Mouse (Mus musculus): Measurements from ENCODE around the gene Tmem178b.

The Tmem178b gene

DNA sequence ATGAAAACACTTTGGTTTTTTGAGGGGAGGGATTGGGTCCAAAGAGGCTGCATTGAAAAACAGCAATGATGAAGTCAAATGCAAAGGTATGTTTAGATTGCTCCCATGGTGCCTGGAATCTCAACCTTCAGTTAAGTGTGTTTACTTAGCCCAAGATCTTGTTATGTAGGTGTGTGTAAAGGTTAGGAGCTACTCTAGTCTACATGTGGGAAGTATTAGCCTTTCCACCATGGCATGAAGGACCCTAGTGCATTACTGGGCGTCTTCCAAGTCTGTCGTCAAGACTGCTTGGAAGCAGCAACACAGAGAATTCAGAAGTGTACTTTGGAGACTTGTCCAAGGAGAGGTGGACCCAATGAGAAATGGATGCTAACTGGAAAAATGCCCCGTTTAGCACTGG is 205.3 kb downstream of the Tmem178b start:
- no peak for DNase-seq (ENCODE audit: inconsistent ontology term)

DNA sequence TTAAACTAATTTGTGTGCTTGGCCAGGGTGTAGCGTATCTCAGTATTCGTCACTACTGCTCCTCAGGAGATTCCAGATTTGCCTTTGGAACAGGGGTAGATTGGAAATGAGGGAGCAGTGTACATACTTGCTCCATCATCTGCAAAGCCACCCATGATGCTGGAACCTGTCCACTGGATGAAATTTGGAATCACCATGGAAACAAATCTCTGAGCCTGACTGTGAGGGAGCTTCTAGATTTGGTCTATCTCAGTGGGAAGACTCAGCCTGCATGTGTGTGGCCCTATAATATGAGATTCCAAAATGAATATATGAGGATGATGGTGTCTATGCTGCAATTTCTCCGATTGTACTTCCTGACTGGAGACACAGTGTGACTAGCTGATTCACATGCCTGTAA is 210.7 kb downstream of the Tmem178b start:
- DNase-seq (ENCODE audit: inconsistent ontology term): no peak

DNA sequence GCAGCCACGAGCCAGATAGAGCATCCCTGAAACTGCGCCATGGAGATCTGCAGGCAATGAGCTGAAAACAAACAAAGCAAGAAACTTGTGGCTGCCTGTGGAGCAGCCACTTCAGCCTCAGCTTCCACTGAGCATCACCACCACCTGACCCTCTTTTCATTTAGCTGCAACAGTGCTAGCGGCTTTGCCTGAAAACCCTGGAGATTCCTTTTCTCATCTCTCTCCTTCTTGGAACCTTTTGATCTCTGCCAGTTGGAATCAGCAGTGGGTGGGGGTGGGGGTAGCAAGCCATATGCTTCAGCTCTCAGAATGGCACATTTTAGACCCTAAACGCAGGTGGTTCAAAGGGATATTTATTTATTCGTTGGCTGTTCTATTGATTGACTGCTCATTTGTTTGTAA is 218.2 kb downstream of the Tmem178b start:
- DNase-seq (ENCODE audit: inconsistent ontology term): no peak

DNA sequence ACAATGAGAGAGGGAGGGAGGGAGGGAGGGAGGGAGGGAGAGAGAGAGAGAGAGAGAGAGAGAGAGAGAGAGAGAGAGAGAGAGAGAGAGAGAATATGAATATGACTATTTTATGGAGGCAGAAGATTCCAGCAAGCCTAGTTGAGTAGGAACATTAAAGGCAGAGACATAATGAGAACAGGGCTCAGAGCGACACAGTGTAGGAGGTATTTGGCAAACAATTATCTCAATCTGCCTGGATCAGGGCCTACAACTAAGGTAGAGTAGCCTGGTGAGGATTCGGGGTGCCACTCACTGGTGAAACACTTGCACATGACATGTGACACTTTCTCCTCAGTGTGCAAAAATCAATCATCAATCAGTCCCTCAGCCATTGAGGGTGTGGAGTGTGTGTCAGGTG is 225.4 kb downstream of the Tmem178b start:
- DNase-seq (ENCODE audit: inconsistent ontology term): no peak

DNA sequence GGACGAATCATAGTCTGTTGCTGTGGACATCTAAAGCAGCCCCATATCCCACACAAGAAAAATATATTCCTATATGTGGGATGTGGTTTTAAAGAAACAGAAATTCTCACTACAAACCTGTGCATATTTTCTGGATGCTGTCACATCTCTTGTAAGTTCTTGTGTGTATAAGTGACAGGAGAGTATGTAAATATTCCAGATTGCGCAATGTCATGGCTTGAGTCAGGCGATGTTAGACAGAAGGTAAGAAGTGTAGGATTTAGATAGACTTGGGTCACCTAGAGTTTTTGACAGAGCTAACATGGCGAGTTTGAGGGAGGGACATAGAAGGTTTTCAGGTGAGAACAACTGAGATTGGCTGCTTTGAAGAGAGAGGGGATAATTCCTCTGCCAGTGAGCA is 228.7 kb downstream of the Tmem178b start:
- DNase-seq (ENCODE audit: inconsistent ontology term): no peak

DNA sequence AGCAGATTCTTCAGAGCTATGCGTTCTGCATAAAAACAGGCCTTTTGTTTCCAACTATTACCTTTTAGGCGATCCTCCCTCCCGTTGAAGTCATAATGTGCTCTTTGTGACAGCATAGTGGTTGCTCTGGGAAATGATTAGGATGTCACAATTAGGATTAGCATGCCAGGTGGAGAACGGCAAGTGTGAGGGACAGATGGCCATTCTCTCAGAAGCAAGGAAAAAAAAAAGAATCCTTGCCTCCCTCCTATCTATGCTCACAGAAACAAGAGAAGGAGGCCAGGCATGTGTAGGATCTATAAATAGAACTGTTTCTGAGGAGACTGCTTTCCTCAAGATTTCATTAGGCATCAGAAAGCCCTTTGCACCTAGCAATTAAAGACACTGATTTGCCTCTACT is 229.8 kb downstream of the Tmem178b start:
- no peak for DNase-seq (ENCODE audit: inconsistent ontology term)

DNA sequence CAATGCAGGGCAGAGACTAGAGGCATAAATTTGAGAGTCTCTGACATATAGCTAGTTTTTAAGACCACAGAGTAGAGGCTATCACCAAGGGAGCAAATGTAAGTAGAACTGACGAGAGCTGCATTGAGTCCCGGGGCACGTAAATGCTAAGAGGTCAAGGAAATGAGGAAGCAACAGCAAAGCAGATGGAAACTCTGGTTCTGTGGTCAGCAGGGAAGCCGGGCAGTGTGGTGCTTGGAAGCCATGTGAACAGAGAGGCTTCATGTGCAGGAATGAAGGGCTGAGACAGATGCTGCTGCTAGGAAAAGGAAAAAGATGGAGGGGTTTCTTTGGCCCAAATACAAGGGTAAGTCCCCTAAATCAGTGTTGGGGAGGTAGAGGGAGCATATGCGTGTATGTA is 237.0 kb downstream of the Tmem178b start:
- no peak for DNase-seq (ENCODE audit: inconsistent ontology term)

DNA sequence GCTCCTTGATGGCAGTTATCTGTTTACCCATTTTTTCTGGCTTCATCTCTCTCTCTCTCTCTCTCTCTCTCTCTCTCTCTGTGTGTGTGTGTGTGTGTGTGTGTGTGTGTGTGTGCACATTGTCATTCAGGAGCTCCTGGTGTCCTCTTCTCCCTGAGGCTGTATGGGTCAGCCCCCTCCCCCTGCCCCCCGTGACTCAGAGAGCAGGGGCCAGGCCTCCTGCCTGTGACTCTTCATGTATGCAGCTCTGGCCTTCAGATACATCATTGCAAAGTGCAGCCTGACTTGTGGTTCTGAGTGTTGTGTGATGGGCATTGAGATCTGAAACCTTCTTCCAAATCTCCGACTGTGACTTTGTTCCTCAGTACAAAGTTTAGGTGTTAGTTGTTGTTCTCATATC is 237.7 kb downstream of the Tmem178b start:
- no peak for DNase-seq (ENCODE audit: inconsistent ontology term)

DNA sequence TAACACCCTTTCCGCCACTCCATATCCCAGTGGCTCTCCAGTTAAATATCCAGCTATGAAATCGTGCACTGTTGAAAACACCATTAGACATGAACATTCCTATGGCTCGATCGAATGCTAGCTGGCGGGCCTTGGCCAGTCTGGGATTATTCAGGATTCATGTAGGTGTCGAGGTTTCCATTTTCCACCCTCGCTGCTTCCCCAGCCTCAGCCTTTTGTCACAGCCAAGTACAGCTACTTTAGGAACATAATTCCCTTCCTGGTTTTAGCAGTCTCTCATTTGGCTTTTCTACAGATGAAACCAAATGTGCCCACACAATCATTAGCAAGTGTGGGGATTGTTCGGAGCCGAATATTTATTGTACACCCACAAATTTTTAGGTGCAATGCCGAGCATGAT is 239.4 kb downstream of the Tmem178b start:
- DNase-seq (ENCODE audit: inconsistent ontology term): peak; percentile 46

DNA sequence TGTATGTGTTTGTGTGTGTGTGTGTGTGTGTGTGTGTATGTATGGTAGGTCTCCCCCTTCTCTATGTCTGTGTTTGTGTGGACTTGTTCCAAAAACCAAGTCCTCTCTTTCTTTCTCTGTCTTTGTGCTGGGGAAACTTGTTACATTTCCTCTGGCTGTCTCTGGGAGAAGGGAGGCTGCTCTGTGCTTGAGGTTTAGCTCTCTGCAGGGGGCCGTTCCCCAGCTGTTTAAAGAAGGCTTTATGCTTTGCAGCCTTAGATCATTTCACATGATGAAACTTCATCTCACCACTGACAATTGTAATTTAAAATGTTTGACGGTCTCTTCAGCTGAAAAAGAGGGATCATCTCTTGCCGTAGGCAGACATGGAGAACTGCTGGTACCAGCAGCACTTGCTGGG is 243.2 kb downstream of the Tmem178b start:
- no peak for DNase-seq (ENCODE audit: inconsistent ontology term)

DNA sequence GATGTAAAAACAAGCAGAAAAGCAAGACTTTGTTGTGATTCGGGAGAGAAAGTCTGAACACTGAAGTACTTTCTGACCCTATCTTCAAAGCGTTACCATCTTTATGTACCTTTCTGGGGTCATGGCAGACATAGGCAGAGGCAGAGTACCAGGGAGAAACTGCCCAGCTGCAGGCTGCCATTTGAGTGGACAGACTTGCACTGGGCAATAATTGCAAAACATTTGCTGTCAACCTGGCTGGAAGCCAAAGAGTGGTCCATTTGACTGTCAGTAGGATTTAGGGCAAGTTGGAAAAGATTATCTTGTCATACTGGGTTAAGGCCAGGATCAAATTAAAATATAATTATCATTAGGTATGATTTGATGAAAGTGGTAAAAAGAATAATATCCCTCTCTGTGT is 247.1 kb downstream of the Tmem178b start:
- no peak for DNase-seq (ENCODE audit: inconsistent ontology term)

DNA sequence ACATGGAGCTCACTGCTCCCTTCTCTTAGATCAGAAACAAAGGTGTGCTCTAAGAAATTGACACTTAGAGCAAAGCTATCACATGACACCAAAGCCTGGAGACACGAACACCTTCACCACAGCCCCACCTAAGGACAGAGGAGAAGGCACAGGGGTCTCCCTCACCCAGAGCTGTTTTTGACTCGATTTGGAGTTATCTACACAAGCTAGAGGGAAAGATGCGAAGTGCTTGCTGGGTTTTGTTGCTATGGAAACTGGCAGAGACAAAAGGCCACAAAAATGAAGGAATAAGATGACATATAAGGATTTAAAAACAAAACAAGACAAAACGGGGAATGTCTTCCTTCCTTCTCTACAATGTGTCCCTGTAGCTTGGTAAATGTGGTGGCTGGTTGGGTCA is 248.4 kb downstream of the Tmem178b start:
- DNase-seq (ENCODE audit: inconsistent ontology term): no peak

DNA sequence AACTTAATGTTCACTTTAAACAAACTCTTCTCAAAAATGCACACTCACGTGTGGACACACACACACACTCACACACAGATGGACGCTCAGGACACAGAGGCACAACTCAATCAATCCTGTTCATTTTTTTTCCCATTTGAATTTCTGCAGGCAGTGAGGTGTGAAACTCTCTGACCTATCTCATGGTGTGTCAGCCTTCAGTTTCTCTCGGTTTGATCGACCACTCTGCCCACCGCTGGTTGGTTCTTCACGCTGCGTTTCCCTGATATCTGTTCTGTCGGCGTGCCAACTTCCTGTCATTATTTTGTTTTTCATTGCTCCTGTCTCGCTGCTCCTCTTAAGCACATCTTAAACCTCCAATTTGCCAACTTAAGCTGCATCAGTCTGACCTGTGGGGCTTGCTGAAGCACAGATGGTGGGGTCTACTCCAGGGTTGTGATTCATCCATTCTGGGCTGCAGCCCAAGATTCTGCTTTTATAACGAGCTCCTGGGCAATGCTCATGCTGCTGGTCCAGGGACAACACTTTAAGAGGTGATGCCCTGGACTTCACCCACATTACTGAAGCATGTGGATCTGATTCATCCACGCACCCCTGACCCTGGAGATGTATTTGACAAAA is 250.1 kb downstream of the Tmem178b start:
- peak; percentile 70 for DNase-seq (ENCODE audit: inconsistent ontology term)

DNA sequence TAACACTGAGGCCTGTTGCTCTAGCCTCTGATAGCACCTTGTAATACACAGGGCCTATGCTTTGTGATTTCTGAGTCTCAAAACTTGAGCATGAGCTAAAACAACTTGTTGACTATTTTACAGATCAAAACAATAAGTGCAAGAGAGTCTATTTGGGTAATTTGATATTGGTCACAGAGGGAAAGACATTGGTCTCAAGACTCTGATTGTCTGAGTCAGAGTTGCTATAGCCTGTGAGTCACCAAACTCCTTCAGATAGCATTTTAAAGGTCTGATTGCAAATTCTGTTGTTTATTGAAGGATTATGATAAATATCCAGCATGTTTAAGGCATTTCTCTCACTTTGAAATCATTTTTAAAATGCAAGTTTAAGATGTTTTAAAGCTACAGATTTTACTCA is 250.9 kb downstream of the Tmem178b start:
- DNase-seq (ENCODE audit: inconsistent ontology term): no peak

DNA sequence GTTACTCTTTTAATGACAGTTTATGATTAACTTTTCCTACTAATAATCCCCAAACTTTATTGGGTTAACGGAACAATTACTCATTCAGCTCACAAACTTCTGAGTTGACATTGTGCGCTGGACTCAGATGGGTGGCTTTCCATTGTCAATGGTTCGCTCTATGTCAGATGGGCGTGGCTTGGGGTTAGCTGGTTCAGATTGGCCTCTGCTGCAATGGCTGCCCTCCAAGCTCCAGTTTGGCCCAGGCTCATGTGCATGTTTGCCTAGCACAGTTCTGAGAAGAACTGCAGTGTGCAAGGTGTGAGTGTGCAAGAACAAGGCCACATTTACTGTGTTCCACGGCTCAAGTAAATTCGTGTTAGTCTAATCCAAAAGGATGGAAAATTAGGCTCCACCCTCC is 255.6 kb downstream of the Tmem178b start:
- no peak for DNase-seq (ENCODE audit: inconsistent ontology term)

DNA sequence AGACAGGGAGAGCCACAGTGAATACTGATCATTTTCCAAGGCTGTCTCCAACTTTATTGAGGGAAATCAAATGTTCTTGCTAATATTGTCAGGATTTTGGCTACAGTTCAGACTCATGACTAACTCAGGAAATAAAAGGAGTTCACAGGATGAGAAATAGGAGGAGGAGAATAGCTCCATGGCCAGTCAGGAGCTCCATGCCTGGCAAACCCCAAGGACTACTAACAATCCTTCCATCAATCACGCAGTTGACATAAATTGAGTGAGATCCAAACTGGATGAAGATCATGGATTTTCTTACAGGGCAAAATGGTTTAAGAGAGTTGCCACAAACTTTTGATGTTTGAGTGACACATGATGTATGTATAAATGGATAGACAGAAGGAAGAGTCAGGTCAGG is 258.9 kb downstream of the Tmem178b start:
- peak; percentile 27 for DNase-seq (ENCODE audit: inconsistent ontology term)

DNA sequence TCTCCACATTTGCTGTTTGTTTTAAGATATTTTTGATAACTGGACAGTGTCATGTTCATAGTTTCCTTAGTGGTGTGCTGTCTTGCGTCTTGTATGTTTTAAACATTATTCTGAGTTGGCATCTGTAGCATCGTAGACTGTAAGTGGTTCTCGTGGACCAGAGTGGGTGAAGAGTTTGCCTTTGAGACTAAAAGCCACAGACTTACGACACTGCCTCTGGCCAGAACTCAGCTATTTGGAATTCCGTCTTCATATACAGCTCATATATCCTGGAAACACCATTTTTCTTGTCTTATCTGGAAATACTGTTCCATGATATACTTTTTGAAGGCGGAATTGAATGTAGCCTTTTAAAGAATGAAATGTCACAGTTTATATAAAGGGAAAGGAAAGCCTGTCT is 260.4 kb downstream of the Tmem178b start:
- no peak for DNase-seq (ENCODE audit: inconsistent ontology term)

DNA sequence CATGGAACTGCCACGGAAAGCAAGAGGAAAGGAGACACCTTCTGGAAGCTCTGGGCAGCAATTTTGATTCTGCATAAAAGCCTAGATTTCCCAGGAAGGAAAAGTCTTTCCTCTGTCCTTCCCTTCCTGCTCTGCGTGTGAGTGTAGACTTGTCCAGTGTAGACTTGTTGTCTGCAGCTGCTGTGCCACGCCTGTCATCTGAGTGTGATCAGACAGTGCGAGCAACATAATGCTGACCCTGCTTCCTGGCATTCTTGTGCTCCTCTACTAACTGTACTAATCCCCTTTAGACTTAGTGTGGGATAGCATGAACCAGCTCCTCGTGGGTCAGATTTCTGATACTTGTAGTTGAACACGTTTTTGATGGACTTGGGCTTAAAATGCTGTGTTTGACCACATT is 262.6 kb downstream of the Tmem178b start:
- no peak for DNase-seq (ENCODE audit: inconsistent ontology term)

DNA sequence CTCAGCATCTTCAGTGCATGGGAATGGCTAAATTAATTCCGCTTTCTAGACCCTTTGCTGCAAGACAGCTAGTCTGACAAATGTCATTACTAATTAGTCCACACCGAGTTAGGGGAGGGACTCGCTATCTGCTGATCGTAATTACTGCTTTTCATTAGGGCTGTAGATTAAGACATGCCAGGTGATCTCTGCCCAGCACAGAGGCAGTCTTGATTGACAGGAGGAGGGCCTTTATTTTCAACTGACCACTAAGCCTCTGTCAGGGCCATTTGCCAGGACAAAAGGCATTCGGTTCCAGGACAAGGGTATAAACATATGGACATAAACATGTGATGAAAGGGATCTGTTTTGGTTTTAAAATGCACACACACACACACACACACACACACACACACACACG is 264.3 kb downstream of the Tmem178b start:
- no peak for DNase-seq (ENCODE audit: inconsistent ontology term)

DNA sequence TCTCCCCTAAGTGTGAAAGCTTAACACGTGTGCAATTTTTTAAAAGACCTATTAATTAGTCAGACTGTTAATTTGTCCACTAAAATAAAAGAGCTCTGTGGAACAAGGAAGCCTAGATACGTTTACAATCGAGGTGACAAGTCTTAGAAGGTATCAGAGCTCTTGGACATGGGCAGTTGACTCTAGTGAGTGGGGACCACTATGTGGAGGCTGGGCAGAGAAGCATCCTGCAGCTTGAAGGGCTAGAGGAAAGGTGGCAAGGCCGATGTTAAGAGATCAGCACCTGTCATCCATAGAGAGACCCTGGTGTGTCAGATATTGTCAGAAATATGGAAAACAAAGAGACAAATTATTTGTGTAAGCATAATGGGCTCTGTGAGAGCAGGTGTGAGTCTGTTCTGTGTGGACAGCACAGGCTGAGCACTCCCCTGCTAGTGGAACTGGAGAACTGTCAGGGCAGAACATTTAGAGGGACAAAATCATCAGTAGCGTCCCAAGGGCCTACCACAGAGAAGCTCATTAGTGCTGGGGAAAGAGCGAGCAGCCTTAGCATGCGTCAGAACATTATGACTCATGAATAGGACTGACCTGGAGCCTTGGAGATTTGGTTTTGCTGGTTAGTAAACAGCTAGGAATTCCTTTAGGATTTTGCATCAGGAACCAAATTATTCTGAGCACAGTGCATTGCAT is 264.9 kb downstream of the Tmem178b start:
- DNase-seq (ENCODE audit: inconsistent ontology term): peak; percentile 79

DNA sequence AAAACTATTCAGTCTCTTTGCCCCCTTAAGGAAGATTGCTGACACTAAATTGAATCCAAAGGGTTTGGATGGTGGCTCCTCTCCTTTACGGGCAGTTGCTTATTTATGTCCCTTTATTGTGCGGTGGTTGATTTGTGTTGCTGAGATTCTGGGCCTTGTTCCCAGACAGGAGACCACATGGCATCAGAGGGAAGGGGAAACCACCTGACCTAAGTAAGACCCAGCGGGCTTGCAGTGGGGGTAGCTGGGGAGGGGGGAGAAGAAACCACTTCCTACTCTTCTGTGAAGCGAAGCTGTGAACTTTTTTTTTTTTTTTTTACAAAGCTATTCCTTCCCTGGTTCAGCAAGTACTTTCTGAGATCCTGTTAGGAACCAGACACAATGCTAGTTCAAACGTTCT is 269.5 kb downstream of the Tmem178b start:
- DNase-seq (ENCODE audit: inconsistent ontology term): peak; percentile 58

DNA sequence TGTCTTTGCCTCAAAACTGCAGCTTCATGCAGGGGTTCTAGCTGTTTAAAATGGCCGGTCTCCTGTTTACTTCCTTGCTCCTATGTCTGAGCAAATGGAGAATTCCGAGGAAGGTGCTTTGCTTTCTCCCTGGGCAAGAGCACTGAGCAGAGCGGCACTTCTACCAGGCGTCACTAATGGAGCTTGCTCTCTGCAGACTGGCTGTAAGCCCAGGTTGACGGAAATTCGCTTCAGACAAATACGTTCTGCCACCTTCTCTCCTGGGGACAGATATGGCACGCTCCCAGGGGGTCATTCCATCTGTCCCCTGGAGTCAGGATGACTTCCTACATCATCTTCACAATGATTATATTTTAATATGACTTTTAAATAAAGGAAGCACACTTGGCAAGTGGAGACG is 271.3 kb downstream of the Tmem178b start:
- no peak for DNase-seq (ENCODE audit: inconsistent ontology term)

DNA sequence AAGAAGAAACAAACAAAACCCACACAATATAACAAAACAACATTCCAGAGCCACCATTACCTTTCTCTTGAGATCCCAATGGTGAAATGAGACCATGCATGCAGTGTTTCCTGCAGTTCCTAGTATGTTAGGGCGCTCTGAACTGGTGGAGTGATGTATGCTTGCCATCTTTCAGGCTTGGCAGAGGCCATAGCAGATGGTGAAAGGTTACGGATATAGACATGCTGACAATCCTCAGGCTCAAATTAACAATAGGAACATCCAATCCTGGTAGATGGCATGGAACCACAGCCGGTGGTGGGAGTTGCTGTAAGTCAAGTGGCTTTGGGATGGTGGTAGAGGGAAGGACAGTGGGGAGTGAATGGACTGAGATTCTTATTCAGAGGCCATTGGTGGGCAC is 272.5 kb downstream of the Tmem178b start:
- DNase-seq (ENCODE audit: inconsistent ontology term): no peak

DNA sequence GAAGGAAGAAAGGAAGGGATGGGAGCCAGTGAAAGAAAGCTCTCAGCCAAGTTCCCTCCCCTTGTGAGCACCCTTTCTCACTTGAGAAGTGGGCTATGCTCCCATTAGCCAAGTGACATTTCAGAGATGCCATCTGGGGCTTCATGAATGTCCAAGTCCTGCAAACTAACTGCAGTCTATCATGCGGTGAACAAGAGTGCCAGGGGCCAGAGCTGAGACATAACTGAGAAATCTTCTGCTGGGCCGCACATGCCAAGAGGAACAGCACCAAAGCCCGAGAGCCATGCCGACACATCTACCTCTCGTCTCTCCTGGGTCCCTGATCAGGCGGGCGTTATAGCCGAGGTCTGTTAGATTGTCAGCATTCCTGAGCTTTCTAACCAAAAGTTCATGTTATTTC is 279.2 kb downstream of the Tmem178b start:
- DNase-seq (ENCODE audit: inconsistent ontology term): no peak

Data from Muller cell, postnatal 12 days (primary cell).